Mouse (Mus musculus): ENCODE data around the gene 4933430I17Rik.
A peak's percentile ranks its signal among the peaks of the same experiment; 100 is the strongest.
"Not testable (repeated sequence)": the region's sequence is repeated elsewhere in the genome, so short reads cannot be mapped to it uniquely, and the experiment has no call there.

The 4933430I17Rik gene

DNA sequence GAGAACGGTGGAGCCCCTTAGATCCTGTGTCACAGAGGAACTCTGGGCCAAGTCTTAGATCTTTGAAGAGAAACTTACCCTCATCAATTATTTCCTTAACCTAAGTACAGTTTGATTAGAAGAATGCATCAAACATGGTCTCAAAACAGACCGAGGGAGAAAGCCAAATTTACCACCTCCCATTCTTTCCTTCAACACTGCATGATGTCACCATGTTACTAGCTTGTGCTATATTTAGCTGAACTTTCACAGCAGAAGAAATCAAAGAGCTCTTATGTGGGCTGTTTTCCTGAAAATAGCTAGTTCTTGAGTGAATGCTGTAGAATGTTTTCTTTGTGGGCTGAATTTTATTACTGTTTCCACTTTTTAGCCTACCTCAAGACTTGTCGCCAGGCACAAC is 32.3 kb downstream of the 4933430I17Rik start:
- DNase-seq: no peak

DNA sequence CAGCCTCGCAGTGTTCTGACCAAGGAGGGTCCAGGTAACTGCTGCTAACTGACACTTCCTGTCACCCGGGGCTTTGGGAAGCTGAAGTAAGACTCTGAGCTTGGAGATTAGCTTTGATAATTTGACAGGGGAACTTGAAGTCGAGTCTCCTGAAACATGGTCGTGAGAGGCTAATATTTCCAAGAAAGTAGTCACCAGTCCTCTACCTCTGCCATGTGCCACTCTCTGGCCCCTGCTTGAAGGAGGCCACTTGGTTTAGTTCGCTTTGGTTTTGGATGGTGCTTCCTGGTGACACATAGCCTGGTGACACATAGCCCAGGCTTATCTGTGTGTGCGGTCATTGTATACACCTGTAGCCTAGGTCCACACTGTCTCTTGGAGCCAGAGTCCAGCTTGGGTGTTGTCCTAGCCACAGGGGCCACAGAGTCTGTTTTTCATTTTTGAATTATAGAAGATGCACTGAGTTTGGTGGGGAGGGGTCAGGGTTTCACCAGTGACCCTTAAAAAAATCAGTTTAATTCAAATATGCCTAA is 34.7 kb downstream of the 4933430I17Rik start, which contains the start of gene Rgs3:
Gene Rgs3, plus strand, starts transcription at position 51 of the 533 bp plus-strand sequence.
- no peak for DNase-seq

DNA sequence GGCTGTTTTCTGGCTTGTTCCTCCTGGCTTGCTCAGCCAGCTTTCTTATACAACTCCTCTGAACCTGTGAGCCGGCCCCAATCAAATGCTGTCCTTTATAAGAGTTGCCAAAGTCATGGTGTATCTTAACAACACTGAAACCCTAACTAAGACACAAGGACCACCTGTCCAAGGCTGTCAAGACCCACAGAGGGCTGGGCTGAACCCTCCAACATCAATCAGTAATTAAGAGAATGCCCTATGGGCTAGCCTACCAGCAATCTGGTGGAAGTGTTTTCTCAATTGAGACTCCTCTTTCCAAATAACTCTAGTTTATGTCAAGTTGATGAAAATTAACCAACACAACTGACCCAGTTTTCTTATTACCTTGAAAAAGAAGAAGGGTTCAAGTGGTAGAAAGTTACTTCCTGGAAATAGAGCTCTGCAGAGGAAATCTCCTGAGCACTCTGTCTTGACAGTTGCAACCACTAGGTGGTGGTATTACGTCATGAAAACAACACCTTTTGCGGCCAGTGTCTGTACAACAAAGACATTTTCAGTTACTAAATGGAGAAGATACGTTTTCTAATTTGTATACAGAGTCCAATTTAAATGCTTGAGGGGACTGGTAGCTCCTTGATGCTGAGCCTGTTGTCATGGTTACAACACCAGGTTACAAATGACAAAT is 35.9 kb downstream of the 4933430I17Rik start:
- peak; percentile 87 for DNase-seq

DNA sequence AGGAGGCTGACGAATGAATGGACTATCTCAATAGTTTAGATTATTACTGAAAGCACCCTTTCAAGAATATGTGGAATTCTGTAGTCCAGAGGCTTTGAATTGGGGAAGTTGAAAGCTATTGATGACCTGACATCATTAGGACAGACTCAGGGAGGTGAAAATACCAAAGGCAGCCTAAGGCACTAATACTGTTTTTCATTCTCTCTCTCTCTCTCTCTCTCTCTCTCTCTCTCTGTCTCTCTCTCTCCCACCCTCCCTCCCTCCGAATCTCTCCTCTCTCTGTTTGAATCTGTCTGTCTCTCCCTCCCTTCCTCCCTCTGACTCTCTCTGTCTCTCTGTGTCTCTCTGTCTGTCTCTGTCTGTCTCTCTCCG is 36.4 kb downstream of the 4933430I17Rik start:
- DNase-seq: no peak

DNA sequence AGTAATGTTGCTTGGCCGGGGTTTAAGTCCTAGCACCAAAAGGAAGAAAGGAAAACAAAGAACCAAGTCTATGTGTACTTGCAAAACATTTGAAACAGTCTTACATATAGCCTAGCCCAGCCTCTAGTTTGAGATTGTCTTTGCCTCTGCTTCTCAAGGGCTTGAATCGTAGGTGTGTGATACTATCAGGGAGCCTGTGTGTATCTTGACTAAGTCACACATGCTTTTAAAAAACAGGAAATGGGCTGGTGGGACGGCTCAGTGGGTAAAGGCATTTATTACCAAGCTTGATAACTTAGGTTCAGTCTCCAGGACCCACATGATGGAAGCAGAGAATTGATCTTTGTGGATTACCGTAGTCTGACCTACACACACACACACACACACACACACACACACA is 36.8 kb downstream of the 4933430I17Rik start:
- no peak for DNase-seq

DNA sequence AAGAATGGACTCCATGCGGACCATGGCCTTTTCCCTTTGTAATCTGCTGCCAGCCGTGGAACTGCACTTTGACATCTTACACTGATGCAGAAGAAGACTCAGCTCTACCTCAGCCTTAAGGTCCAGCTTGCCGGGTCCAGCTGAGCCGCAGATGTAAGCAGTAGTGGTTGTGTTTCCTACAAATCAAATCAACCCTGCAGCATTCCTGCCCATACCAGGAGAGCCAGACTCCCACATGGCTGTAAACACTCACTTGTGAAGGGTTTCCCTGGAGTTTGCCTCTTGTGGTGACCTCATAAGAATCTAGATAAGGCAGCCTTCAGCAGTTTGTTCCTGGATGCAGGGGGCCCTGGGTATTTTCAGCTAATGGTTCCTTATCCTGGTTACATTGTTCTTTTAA is 41.4 kb downstream of the 4933430I17Rik start:
- DNase-seq: no peak

DNA sequence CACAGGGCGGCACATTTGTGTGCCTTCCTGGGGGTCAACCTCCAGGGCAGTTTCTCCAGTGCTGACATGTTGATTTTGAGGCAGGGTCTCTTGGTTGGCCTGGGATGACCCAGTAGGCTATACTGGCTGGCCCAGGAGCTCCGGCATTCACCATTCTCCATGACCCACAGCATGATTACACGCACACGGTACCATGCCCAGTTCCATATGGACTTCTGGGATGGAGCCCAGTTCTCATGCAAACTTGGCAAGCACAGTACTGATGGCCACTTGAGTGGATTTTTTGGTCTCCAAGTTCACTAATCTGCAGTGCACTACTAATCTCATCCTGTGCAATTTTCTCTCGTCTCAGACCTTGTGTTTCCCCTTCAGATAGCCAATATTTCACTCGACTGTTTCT is 42.5 kb downstream of the 4933430I17Rik start:
- no peak for DNase-seq

DNA sequence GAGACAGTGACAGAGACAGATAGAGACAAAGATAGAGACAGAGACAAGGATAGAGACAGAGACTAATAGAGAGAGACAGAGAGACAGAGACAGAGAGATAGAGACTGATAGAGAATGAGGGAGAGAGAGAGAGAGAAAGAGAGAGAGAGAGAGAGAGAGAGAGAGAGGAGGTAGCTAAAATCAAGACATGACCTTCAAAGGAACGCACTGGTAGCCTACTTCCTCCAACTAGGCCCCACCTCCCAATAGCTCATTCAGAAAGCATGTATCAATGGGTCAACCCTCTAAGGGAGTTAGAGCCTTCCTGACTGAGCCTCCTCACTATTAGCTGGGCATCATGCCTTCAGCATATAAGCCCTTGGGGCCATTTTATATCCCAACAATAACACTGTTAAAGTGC is 43.2 kb downstream of the 4933430I17Rik start:
- no peak for DNase-seq

DNA sequence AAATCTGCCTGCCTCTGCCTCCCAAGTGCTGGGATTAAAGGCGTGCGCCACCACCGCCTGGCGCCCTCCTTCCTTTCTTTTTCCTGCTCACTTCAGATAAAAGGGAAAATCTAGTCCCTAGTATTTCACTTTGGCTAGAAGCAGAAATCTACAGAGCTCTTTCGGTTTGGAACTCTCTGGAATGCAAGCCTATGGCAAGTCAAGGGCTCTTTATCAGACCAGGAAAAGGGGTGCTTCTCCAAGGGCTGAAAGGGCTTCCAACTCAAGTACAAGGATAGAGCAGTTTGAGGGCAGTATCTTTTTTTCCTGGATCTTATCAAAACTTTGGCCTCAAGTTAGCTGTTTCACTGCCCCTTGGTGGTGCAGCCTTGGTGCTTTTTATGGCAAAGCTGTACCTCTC is 44.4 kb downstream of the 4933430I17Rik start:
- DNase-seq: no peak

DNA sequence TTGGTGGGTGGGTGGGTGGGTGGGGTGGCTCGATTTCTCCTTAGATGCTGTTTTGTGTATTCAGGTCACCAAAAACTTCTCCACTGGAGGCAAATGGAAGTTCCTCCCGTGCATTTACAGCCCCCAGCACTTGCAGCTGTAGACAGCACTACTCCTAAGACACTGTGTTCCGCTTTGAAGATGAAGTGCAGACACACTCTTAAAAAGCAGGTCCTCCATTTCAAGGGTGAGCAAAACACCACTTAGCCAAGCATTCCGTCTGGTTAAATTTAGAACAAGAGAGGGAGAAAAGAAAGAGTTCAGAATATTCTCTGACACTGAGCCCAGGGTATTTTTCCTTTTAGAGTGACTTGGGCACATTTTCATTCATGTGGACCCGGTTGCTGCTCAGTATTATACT is 44.9 kb downstream of the 4933430I17Rik start:
- no peak for DNase-seq

DNA sequence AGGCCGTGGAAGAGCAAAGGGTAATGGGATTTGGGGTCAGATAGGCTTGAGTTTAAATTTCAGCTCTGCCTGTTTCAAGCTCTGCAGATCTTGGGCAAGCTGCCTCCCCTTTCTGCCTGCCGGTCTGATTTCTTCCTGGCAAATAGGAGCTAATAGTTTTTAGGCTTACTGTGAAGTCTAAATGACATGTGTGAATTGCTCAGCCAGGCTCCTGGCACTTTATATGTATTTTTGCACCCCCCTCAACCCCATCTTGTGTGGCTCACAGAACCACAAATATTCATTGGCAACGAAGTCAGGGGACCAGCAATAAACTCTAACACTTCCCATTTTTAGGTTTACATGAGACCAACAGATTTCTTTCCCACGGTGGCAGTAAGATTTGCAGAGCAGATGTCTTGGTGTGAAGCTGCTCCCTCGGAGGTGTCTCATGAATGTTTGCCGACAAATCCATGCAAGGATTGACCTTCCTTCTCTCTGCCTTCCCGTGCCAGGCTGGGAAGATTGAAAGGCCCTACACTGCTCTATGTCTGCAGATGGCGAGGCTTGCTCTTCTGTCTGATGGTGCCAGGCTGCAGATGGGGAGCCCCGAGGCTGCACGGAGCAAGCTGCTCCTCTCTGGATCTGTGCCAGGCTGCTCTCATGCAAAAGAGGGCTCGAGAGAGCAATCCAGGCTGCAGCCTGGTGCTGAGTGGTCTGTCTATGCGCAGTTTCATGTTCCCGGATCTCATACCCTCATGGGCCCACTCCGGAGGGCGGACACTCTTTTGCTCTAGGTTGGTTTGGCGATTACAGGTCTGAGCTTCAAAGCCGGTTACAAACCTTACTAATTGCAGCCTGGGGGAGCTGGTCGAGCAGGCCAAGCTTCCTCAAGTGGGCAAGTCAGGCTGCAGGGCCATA is 57.4 kb downstream of the 4933430I17Rik start:
- peak; percentile 42 for DNase-seq

DNA sequence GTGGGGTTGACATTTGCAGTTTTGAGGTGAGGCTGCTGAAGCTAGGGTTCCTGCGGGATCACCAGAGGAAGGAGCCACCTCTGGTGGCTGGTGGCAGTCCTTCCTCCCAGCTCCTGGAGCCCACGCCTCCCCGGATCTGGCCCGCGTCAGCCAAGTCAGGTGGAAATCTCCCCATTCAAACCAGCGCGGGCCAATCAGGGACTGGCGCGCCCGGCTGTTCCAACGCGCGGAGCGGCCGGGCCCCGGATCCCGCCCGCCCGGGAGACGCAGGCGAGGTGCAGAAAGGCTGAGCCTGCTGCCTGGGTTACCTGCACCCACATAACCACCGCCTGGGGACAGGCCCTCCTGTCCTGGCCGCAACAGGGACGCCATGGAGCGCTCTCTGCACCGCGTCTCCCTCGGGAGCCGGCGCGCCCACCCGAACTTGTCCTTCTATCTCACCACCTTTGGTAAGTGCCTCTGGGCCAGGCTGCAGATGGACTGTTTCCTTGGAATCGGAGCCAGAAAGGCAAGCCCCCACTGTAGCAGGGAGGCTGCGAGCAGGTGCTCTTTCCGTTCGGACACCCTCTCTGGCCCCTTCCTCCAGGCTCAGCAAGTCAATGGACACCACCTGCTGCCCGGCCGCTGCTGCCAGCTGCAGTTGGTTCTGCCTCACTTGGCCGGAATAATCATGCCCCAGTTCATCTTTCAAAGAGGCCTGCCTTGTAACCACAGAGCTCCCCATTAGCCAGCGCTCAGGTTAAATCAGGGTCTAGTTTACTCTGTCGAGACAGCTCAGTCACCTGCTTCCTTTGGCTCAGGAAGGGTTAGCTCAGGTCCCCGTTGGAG is 58.3 kb downstream of the 4933430I17Rik start:
- peak; percentile 85 for DNase-seq

DNA sequence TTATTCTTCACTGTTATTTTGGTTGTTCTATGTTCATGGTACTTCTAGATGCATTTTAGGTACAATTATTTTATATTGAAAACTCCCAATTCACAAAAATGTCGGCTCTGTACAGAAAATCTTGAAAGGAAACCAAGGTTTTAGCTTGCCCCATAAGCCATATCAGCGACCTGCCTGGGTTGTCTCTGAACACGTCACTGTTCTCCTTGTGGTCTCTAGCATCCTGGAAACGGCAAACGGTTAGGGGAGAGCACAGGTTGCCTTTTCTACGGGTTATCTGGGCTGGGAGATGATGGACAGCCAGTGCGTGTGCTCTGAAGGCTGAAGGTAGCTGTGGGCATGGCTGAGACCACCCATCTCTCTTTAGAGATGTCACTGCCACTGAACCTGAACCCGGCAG is 61.9 kb downstream of the 4933430I17Rik start:
- no peak for DNase-seq

DNA sequence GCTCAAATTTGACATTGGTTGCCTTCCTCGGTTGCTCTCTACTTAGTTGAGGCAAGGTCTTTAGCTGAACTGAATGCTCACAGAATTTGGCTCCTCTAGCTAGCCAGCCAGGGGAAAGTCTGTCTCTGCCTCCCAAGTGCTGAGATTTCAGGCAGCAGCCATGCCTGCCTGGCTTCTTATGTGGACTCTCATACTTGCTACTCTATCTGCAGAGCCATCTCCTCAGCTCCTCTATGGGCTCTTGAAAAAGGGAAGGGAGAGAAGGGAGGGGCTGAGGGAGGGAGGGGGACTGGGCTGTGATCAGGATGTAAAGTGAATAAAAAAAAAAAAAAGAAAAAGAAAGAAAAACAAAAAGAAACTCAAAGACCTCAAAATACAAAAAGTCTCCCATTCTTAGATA is 65.7 kb downstream of the 4933430I17Rik start:
- DNase-seq: no peak

DNA sequence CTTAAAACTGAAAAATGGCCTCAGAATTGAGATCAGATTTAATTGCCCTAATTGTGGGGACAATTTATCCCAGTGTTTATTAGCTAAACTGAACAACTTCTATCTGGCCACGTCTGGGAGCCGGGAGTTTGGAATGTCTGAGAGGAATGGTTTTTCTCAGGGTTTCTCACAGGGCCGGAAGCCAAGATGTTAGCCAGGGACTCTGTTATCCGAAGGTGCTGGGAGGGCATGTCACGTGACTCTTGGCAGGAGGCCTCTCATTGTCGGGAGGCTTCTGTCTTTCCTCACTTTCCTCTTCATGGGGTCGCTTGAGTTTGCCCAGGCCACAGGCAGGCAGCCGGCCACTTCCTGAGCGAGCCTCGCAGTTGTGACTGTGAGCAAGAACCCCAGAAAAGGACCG is 66.2 kb downstream of the 4933430I17Rik start:
- peak; percentile 69 for DNase-seq

DNA sequence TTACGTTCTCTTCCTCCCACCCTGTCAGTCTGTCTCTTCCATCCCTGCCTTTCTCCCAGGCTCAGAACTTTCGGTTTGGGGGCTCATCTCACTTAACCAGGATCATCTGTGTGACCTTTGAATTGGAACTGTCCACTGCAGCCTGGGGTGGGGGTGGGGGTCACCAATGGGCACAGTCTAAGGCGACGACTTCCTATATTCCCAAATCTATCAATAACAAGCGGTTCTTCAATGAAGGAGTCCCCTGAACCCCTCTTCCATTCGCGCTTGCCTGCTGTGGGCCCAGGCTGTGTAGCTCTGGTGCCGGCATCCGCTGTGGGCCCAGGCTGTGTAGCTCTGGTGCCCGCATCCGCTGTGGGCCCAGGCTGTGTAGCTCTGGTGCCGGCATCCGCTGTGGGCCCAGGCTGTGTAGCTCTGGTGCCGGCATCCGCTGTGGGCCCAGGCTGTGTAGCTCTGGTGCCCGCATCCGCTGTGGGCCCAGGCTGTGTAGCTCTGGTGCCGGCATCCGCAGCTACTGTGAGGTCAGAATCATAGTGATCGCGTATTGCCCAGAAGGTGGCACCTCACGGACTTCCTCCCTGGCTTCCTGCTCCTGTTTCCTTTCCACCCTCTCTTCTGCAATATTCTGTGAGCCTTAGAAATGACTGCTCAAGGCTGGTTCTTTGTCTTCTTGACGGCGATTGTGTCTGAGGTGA is 68.5 kb downstream of the 4933430I17Rik start:
- not testable (repeated sequence) for DNase-seq

DNA sequence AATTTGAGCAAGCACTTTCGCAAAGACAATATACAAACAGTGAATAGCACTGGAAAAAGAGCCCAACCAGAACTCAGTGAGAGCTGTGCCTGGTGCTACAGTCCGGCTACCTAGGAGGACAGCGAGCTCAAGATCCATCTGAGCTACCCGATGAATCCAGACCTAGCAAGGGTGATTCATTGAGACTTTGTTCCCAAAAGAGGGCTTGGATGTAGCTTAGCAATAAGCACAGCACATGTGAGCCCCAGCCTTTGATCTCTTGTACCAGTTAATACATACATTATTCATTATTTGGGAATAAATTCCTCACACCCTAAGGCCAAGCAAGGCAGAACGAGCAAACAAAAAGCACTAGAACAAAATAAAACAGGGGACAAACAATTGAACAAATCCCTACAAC is 69.3 kb downstream of the 4933430I17Rik start:
- DNase-seq: no peak

DNA sequence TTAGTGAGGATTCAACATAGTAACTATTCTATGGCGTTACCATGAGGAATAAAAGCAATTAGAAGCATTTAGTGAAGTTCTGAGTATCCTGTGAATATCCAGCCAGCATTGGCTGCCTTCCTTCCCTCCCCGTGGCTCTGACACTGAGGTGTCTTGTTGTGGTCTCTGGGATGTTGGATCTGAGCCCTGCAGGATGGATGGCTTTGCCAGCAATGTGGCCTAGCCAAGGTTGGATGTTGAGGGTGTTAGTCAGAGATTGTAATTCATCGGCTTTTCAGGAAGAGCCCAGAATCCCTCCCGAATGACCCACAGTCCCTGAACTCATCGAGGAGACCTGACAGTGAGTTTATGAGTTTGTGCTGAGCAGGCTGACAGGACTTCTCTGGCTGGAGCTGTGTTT is 70.9 kb downstream of the 4933430I17Rik start:
- no peak for DNase-seq
